Mouse (Mus musculus) gastrocnemius, postnatal 4 days (tissue): ENCODE data around the gene Sycp1. TPM values are rescaled to one million over a fixed set of nuclear protein-coding genes. Genes with fewer than 3 reads are reported as not detected.

ENCODE experiments used
- total RNA-seq, 2 experiments: library from RNA; stranded (reverse); gene quantifications; 2 replicates each; pipeline ENCODE4 v1.2.3; 2021

Gene Sycp1
- total RNA-seq, 2 experiments from 2014 or later: not detected

Other genes with a start within 250 kb of the Sycp1 start
- gene Tspan2, start 201.6 kb downstream of the Sycp1 start, total RNA-seq: 10 to 100 TPM; 21.7 to 23.2 TPM
- not detected for gene Tshb, start 153.4 kb downstream of the Sycp1 start, total RNA-seq
- not detected for gene Nr1h5, start 28.0 kb upstream of the Sycp1 start, total RNA-seq
- gene Sike1, start 59.6 kb upstream of the Sycp1 start, total RNA-seq: 100 to 1,000 TPM in 1 of 2 experiments, 10 to 100 TPM in 1; 88.4 to 102 TPM
- 100 to 1,000 TPM; 357 to 376 TPM for gene Csde1, start 84.3 kb upstream of the Sycp1 start, total RNA-seq
- 100 to 1,000 TPM; 190 to 191 TPM for gene Nras, start 122.2 kb upstream of the Sycp1 start, total RNA-seq
- 100 to 1,000 TPM; 366 to 390 TPM for gene Ampd1, start 137.9 kb upstream of the Sycp1 start, total RNA-seq
- 10 to 100 TPM; 14.6 to 16.0 TPM for gene Dennd2c, start 166.5 kb upstream of the Sycp1 start, total RNA-seq
- gene Bcas2, start 235.6 kb upstream of the Sycp1 start, total RNA-seq: 10 to 100 TPM; 57.9 to 60.7 TPM